Mouse (Mus musculus) activated CD4-positive, CD25-positive, alpha-beta regulatory T cell, adult 4 months (primary cell): ENCODE results near the gene Bpifb3. TPM values are rescaled to one million over a fixed set of nuclear protein-coding genes. Genes with fewer than 3 reads are reported as not detected.

ENCODE experiments used
- ATAC-seq: one replicate; pipeline ENCODE4 v1.8.0; 2017
- polyA plus RNA-seq, 2 experiments: library from polyadenylated mRNA; unstranded; fragments of 100-300 nt; shearing (Covaris generic); gene quantifications; one replicate each; pipeline ENCODE4 v1.2.1; 2017

Gene Bpifb3
- polyA plus RNA-seq: not detected

GRCm38 (mm10) chr2:153917930-153918329, at the start of gene Bpifb3:
Gene Bpifb3 (plus strand): TSS chr2:153918230.
- no peak for ATAC-seq

- ATAC-seq: no peak
These were observed 47.0 kb upstream of the Bpifb3 start, which contains the start of gene Sun5 for GRCm38 (mm10) chr2:153870984-153871383. Gene Sun5 (minus strand): TSS chr2:153871084.

- ATAC-seq: no peak
These were observed 43.3 kb upstream of the Bpifb3 start, which contains the start of gene Bpifb2 for GRCm38 (mm10) chr2:153874745-153875144. Gene Bpifb2 (plus strand): TSS chr2:153875045.

- ATAC-seq: no peak
These were observed 18.9 kb upstream of the Bpifb3 start for GRCm38 (mm10) chr2:153899111-153899510.

GRCm38 (mm10) chr2:153900088-153900487, 17.9 kb upstream of the Bpifb3 start, which contains the start of gene Bpifb6:
Gene Bpifb6 (plus strand): TSS chr2:153900388.
- ATAC-seq: no peak

- no peak for ATAC-seq
These were observed 15.3 kb upstream of the Bpifb3 start for GRCm38 (mm10) chr2:153902726-153903125.

- no peak for ATAC-seq
These were observed 11.4 kb upstream of the Bpifb3 start for GRCm38 (mm10) chr2:153906626-153907025.

GRCm38 (mm10) chr2:153914151-153914550, 3.9 kb upstream of the Bpifb3 start:
- no peak for ATAC-seq

GRCm38 (mm10) chr2:153921246-153921645, 3.2 kb downstream of the Bpifb3 start:
- no peak for ATAC-seq

GRCm38 (mm10) chr2:153929871-153930413, 11.9 kb downstream of the Bpifb3 start:
- ATAC-seq: no peak

GRCm38 (mm10) chr2:153931125-153931524, 13.1 kb downstream of the Bpifb3 start:
- no peak for ATAC-seq

- no peak for ATAC-seq
These were observed 15.3 kb downstream of the Bpifb3 start for GRCm38 (mm10) chr2:153933311-153933710.

GRCm38 (mm10) chr2:153935348-153935747, 17.3 kb downstream of the Bpifb3 start:
- ATAC-seq: no peak

GRCm38 (mm10) chr2:153937843-153938242, 19.8 kb downstream of the Bpifb3 start, which contains the start of gene Bpifb4:
Gene Bpifb4 (plus strand): TSS chr2:153938212.
- ATAC-seq: no peak

GRCm38 (mm10) chr2:153943537-153943936, 25.5 kb downstream of the Bpifb3 start:
- ATAC-seq: no peak

- ATAC-seq: no peak
These were observed 26.5 kb downstream of the Bpifb3 start for GRCm38 (mm10) chr2:153944567-153944966.

GRCm38 (mm10) chr2:153952897-153953296, 34.9 kb downstream of the Bpifb3 start:
- ATAC-seq: no peak

- ATAC-seq: peak; percentile 32
These were observed 35.8 kb downstream of the Bpifb3 start for GRCm38 (mm10) chr2:153953836-153954235.

- no peak for ATAC-seq
These were observed 44.8 kb downstream of the Bpifb3 start for GRCm38 (mm10) chr2:153962821-153963331.

GRCm38 (mm10) chr2:153963334-153963733, 45.3 kb downstream of the Bpifb3 start:
- ATAC-seq: no peak

GRCm38 (mm10) chr2:153970221-153970620, 52.2 kb downstream of the Bpifb3 start:
- ATAC-seq: no peak

- no peak for ATAC-seq
These were observed 56.6 kb downstream of the Bpifb3 start, which contains the start of gene Bpifa6 for GRCm38 (mm10) chr2:153974582-153974981. Gene Bpifa6 (plus strand): TSS chr2:153974945.
